Mouse (Mus musculus): ENCODE results near the gene Cep83. TPM values are rescaled to one million over a fixed set of nuclear protein-coding genes. Genes with fewer than 3 reads are reported as not detected.

The Cep83 gene
- total and polyA plus RNA-seq, 3 experiments = 23.9 to 231 (median 25.9) TPM

DNA sequence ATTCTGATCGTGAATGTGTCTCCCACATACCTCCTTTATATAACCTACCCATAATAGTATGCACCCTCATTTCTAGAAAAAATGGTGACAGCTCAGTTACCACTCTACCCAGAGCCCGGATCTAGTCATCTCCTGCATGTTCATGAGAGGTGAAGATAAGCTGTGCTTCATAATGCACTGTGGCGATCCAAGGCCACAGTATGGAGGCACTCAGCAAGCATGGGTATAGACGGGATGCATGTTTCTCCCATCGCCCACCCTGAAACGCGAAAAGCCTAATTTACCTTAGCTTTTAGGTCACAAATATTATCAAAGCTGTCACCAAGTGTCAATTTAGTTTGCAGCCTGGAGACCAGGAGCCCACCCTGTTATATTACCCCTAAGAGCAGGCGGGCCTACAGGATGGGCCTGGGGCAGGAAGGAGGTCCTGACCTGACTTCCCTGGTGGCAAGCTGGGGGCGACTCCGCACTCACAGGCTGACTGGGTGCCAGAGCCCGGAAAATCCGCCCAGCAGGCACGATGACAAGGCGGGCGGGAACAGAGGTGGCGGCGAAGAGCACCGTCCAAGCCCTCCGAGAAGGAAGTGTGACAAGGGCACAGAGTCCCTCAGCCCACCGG is 544 bp upstream of the Cep83 start:
- Histone ChIP-seq H3K4me3 (ENCODE audit: control insufficient read depth in 1 of 2, insufficient read depth in 1 of 2, low read depth in 2 of 2, low read length in 2 of 2) (peak overlapping the region; percentile 74 to 88), H3K9me3 (replicated peaks; ENCODE audit: insufficient read depth, low read length) (no peaks in the 10 kb centered on the region), H3K9ac (ENCODE audit: control insufficient read depth, low read depth, low read length, poor library complexity, severe bottlenecking) (peak overlapping the region; percentile 95), H3K4me1 (ENCODE audit: control insufficient read depth in 1 of 2, insufficient read depth in 2 of 2, low read length in 2 of 2) (peaks cover 0 to 12% of the 10 kb centered on the region in 2 experiments; a peak in 2 of 4 replicates), H3K27ac (ENCODE audit: control insufficient read depth, low read depth, low read length) (peak overlapping the region; percentile 97), H3K27me3 (ENCODE audit: control insufficient read depth in 1 of 2, insufficient read depth in 2 of 2, low read length in 2 of 2) (no peaks in the 10 kb centered on the region), H3K79me2 (ENCODE audit: control insufficient read depth, insufficient read depth, low read length, poor library complexity) (peaks cover 25% of the 10 kb centered on the region), H3K36me3 (ENCODE audit: control insufficient read depth in 1 of 2, insufficient read depth in 2 of 2, low read length in 2 of 2) (peaks cover 0 to 18% of the 10 kb centered on the region in 2 experiments; a peak in 3 of 4 replicates)
- TF ChIP-seq ZMIZ1 (IDR thresholded peaks at IDR 0.05; ENCODE audit: low read depth, low read length) (no peak; the same call in 1 of the 2 replicates), RAD21 (IDR thresholded peaks at IDR 0.05; ENCODE audit: low read depth, low read length) (no peak), BHLHE40 (IDR thresholded peaks at IDR 0.05; ENCODE audit: borderline replicate concordance, low read depth, low read length) (no peak), KAT2A (conservative IDR thresholded peaks at IDR 0.05; ENCODE audit: low read depth, low read length) (no peak), SMC3 (IDR thresholded peaks at IDR 0.05; ENCODE audit: low read depth, low read length) (no peak), HCFC1 (IDR thresholded peaks at IDR 0.05; ENCODE audit: low read depth, low read length) (no peak), TCF12 (IDR thresholded peaks at IDR 0.05; ENCODE audit: low read depth, low read length) (no peak), NELFE (IDR thresholded peaks at IDR 0.05; ENCODE audit: low read depth, low read length) (no peak), GATA1 (IDR thresholded peaks at IDR 0.05; ENCODE audit: low read depth, low read length) (0 out of 2 replicates have a peak, but pooled peaks have one; percentile 42), EP300 (IDR thresholded peaks at IDR 0.05; ENCODE audit: low read depth in 1 of 2, low read length in 2 of 2) (peak in 1 of 2 experiments; percentile 2; a peak in 1 of 4 replicates), POLR2AphosphoS5 (IDR thresholded peaks at IDR 0.05; ENCODE audit: borderline replicate concordance, low read depth, low read length) (no peak; the same call in 1 of the 2 replicates), MYC (IDR thresholded peaks at IDR 0.05; ENCODE audit: low read depth, low read length) (peak; percentile 59; the same call in 1 of the 2 replicates), MXI1 (IDR thresholded peaks at IDR 0.05; ENCODE audit: low read depth, low read length) (peak; percentile 59; the same call in 1 of the 2 replicates), UBTF (IDR thresholded peaks at IDR 0.05; ENCODE audit: borderline replicate concordance, insufficient read depth, low read depth, low read length) (no peak), MYB (IDR thresholded peaks at IDR 0.05; ENCODE audit: low read depth, low read length) (no peak), POLR2AphosphoS2 (IDR thresholded peaks at IDR 0.05; ENCODE audit: low read length) (0 out of 2 replicates have a peak, but pooled peaks have one; percentile 8), MAX (IDR thresholded peaks at IDR 0.05; ENCODE audit: low read length) (peak; percentile 62; the same call in 1 of the 2 replicates), SIN3A (IDR thresholded peaks at IDR 0.05; ENCODE audit: low read length) (peak; percentile 43; the same call in 1 of the 2 replicates), RCOR1 (IDR thresholded peaks at IDR 0.05; ENCODE audit: low read depth, low read length) (no peak), CHD2 (IDR thresholded peaks at IDR 0.05; ENCODE audit: low read length) (no peak), TBP (IDR thresholded peaks at IDR 0.05; ENCODE audit: low read depth, low read length) (peak; percentile 79; the same call in 1 of the 2 replicates)
- peak; percentile 88 for DNase-seq (ENCODE audit: low read depth, low spot score)

All from MEL (cell line).